Mouse (Mus musculus) heart, adult 2 months (tissue): ENCODE results near the gene Olfr1496.

Experiments used
- CTCF ChIP-seq: fragments of 200-600 bp; IDR thresholded peaks from 2 replicates; pipeline ENCODE4 v1.8.1; 2022; ENCODE audit warnings: antibody characterized with exemption, mild to moderate bottlenecking, moderate library complexity
- POLR2A ChIP-seq: fragments of 200-500 bp; IDR thresholded peaks from 2 replicates; pipeline ENCODE4 v1.6.1; 2011; ENCODE audit warnings: mild to moderate bottlenecking, low read depth, low read length, control low read depth; ENCODE audit not compliant: insufficient read depth

GRCm38 (mm10) chr19:13777578-13777977, at the start of gene Olfr1496:
- no peak for TF ChIP-seq CTCF
- TF ChIP-seq POLR2A: no peak
